Mouse (Mus musculus): ENCODE results near the gene Pdzrn4. TPM values are rescaled to one million over a fixed set of nuclear protein-coding genes. Genes with fewer than 3 reads are reported as not detected.

Gene Pdzrn4
- total RNA-seq, 2 experiments from 2014 or later = 0.30 to 0.42 TPM

DNA sequence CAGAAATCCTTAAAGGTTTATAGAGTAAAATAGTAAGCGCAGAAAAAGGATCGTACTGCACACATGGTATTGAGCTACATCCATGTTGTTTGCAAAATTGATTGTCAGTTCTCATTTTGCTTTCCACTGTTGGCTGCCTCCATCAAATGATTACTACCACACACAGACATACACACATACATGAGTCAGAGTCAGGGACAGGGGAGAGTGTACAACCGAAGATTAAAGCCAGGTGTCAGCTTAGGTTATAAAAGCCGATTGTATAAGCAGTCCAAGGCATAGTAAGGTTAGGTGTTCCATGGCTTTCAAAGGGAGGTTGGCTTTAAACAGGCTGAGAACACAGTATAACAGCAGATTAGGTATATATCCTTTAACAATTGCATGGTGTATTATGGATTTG, 343.2 kb downstream of the Pdzrn4 start:
- DNase-seq = no peak

DNA sequence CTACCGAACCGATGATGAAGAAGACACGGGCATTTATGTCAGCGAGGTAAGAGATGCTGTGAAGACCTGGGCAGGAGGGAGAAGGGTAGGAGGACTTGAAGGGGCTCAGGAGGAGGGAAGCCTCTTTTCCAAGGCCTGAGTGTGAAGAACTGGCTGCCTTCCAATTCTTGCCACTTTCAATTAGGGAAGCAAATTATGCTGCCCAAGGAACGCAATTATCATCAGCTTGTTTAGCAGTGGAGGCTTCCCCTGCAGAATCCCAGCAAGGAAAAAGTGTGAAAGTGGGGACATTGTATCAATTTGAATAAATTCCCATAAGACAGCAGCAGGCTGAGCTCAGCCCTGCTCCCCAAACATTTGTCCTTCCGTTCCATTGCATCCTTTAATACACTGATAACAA, 346.9 kb downstream of the Pdzrn4 start:
- DNase-seq = no peak

DNA sequence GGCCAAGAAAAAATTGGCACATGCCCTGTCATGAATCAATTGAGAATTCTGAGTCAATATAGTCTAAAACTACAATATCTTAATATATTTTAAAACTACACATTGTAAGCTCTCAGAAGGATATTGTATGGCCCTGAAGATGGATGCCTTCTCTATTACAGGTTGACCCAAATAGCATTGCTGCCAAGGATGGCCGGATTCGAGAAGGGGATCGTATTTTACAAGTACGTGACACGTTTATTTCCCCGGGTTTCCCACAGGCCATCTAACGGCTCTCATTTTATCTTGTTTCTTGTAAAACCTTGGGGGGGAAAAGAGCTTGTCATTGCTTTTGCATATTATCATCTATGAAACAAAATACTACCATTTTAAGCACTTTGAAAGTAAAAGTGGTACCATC, 349.4 kb downstream of the Pdzrn4 start:
- no peak for DNase-seq

DNA sequence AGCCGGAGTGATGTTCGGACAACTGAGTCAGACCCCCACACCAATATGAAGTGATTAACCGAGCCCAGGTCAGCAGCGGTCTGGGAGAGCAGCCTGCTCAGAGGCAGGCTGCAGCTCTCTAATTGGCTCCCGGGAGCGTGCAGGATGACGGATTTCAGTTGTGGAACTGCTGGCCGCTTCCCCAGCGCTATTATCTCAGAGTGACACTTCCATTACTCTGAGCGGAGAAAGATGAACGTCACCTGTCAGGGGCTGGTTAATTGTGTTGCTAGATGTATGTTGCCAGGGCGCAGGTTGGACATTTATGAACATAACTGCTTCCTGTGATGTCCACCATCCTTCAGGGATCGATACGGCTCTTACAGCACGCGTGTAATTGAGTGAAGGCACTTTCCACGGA, 355.5 kb downstream of the Pdzrn4 start:
- no peak for DNase-seq

DNA sequence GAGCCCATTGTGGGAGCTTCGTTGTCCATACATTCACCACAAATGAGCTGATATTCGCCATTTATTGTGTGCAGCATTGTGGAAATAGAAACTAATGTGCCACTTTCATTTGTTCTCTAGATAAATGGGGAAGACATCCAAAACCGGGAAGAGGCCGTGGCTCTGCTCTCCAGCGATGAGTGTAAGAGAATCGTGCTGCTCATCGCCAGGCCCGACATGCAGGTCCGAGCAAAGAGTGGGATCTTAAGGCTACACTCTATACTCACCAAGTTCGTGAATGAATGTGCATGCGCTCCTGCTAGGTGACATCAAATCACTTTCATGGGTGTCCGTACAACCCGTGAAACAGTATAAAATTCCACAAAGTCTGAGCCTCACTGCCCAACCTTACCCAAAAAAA, 355.9 kb downstream of the Pdzrn4 start:
- no peak for DNase-seq

DNA sequence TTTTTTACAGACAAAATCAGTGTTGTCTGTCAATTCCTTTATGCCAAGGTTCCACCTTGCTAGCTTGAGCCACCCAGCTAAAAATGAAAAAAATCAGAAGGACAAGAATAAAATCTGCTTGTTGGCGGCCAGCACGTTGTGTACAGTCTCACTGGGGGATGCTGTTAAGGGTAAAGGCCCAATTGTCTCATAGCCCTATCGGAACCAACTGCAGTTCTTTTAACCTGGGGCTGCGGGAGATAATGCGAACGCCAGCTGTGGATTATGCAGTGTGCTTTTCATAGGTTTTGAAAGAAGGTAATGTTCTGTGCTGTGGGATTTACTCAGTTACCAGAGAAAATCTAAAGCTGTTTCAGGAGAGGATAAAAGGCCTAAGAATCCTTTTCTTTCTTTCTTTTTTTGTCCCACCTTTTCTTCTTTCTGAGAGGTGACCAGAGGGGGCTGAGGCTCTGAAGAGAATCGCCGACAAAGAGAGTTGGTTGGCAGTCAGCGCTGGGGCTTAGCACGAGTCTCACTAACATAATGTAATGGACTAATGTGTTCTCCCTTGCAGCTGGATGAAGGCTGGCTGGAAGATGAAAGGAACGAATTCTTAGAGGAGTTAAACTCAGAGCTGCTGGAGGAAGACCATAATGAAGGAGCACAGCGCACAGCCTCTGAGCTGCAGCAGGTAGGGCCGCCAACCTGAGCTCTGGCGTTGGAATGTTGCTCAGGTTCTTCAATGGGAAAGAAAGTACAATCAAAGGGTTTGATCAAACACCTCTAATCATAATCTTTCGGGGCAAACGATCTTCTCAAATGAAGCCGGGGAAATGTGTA, 360.6 kb downstream of the Pdzrn4 start:
- DNase-seq = no peak

DNA sequence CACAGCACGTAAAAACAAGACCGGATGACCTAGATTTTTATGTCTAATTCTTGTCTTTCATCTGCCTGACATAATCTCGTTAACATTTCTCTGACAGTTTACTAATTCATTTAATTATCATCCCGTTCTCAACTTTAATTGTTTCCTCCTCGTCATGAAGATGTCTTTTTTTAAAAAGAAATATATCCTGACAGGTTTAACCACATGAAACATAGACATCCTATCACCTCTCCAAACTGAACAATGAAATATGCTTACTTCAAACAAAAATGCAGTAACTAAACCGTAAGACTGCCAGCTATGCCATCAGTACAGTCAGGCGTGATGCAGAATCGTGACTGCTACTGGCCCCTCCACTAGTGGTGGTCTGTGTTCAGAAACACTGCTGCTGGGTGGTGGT, 362.3 kb downstream of the Pdzrn4 start:
- no peak for DNase-seq

DNA sequence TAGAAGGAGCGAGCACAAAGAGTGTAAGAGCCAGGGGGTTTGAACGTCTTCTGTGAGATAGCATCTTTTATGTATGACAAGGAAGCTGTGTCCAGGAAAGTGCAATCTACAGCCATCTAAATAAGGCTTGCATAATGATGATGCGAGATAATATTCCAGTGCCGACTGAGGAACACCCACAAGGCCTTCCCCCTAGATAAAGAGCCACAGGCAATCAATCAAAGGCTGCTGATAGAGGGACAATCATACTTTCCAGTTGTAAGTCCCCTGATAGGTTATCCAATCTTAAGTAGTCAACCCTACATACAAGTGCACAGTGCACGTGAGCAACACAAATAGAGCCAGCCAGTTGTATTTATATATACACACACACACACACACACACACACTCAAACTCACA, 366.6 kb downstream of the Pdzrn4 start:
- DNase-seq = no peak

DNA sequence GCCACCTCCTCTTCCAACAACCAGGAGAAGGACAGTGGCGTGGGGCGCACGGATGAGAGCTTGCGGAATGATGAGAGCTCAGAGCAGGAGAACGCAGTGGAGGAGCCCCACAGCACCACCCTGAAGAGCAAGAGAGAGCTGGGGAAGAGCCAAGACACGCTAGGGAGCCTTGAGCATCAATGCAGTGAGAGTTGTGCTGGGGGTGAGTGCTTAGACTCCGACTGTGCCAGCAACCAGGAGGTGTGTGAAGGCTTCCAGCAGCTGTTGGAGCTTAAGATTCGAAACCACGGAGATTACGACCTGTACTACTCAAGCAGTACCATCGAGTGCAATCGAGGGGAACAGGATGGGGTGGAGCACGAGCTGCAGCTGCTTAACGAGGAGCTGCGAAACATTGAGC, 372.9 kb downstream of the Pdzrn4 start:
- DNase-seq = no peak

DNA sequence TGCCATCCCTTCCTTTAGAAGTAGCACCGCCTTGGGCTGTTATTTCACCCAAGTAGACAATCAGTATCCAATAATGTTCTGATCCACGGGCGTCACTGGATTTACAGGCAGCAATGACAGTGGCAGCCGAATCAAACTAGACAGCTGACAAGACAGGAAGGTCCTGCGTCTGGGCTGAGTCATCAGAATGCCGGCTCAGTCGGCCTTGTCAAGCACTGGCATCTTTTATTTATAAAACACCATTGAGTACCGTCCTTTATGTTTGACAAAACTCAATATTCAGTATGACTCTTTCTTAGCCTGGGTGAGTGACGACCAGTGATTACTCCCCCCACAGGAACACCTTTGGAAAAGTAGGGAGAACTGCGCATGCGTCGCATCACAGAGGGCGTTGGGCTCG, 391.4 kb downstream of the Pdzrn4 start:
- DNase-seq = peak; percentile 29

DNA sequence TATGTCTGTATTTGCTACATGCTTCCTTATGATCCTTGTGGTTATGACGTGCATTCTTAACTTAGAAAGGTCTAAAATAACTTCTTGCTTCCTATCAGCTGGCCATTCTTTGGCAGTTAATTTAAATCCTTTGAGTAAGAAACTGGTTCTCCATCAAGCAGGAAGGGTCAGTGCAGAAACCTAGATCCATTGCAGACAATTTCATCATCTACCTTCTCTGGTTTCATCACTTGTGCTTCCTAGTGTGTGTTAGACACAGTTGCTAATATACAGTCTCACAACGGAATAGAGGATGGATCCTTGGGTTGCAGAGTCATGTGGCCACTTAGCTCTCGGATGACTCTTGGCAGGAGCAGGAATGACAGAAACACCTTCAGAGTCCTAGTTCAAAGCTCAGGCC, 397.6 kb downstream of the Pdzrn4 start:
- no peak for DNase-seq

DNA sequence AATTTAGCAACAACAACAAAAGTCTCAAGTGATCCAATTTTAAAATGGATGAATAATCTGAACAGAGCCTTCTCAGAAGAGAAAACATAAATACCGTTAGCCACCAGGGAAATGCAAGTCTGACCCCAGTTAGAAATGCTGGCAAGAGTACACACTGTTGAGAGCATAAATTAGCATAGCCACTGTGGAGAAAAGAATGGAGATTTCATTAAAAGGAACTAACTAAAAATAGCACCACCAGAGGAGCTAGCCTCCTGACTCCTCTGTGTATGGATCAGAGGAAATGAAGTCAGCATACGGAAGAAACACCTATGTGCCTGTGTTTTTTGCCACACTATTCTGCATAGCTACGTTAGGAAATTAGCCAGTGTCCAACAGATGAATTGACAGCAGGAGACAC, 409.3 kb downstream of the Pdzrn4 start:
- no peak for DNase-seq

DNA sequence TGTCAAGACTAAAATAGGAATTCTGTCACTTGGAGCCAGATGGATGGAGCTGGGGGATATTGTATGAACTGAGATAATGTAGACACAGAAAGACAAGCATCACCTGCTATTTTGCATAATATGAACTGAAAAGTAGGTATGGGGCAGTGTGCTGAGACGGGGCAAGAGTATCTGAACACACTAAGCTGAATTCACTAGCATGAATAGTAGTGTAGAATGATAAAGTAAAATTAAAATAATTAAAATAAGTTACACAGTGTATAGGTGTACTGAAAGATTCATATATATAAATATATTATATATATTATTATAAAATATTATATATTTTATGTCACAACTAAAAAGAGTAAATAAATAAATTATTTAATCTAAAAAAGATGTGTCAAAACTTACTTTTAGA, 409.7 kb downstream of the Pdzrn4 start:
- no peak for DNase-seq
